Mouse (Mus musculus) common myeloid progenitor, adult 5-6 weeks (primary cell): ENCODE results near the gene Nps. TPM values are rescaled to one million over a fixed set of nuclear protein-coding genes. Genes with fewer than 3 reads are reported as not detected.
"Not testable (repeated sequence)": the region's sequence is repeated elsewhere in the genome, so short reads cannot be mapped to it uniquely, and the experiment has no call there.

Experiments used
- ATAC-seq: replicated peaks from 2 replicates; pipeline ENCODE4 v1.8.0; 2016; ENCODE audit warnings: low read depth, mild to moderate bottlenecking, moderate TSS enrichment, inconsistent platforms; ENCODE audit not compliant: poor library complexity, severe bottlenecking
- total RNA-seq: library from RNA; stranded (forward); fragments of 200-1000, 187-1606 nt; gene quantifications from 2 replicates; pipeline ENCODE4 v1.2.3, GENCODE M21; 2017

Nps gene
- not detected in 2 replicates for total RNA-seq

DNA sequence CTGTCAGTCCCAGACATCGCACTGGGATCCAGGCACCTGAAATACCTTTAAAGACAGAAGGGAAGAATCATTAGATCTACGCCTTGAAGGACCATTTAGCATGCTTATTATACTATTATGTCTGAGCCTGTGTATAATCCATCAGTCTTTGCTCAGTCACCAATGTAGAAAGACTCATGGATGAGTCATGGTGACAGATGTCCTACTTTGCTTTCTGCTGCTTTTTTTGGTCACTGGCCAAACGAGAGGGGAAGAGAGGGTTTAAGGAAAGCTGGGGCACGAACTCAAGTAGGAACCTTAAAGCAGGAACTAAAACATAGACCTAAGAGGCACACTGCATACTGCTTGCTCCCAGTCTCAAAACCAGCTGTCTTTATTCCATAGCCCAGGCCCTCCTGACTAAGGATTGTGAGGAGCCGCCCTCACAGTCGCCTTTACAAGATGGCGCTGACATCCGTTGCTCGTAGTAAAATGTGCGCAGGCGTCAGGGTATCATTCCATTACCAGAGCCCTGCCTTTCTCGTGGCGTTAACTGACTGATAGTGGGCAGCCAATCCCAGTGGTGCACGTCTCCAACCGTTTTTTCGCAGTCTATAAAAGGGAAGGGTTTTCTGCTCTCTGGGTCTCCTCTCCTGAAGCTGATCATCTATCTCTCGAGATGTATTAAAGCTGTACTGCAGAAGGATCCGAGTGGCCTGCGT lies at the start of gene Nps:
Gene Nps (plus strand): TSS at position 651 of the 701 bp plus-strand sequence.
- ATAC-seq, result not testable (repeated sequence)

DNA sequence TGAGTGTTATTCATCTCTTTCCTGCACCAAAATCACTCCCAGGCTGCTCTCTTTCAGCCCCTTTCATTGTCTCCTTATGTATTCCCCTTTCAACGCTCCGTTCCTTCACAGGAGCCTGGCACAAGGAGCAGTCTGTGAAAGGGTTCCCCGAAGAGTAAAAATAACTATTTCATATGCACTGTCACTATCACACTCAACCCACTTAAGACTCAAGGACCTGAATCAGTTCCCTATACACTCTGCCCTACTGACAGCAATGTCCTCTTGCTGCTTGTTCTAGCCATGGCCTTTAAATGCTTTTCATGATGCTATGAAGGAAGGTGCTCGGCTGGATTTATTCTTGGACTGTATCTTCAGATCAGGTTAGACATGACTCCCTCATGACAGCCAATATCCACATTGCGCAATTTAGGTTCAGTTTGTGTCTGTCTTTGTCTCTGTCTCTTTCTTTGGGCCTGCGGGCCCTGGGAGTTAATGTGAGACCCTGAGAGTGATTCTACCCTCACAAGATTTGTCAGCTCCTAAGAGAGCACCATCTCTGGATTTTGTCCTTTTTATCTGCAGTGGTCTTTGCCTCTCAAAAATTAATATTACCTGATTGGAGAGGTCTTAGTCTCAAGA lies 49.4 kb upstream of the Nps start:
- no peak for ATAC-seq

DNA sequence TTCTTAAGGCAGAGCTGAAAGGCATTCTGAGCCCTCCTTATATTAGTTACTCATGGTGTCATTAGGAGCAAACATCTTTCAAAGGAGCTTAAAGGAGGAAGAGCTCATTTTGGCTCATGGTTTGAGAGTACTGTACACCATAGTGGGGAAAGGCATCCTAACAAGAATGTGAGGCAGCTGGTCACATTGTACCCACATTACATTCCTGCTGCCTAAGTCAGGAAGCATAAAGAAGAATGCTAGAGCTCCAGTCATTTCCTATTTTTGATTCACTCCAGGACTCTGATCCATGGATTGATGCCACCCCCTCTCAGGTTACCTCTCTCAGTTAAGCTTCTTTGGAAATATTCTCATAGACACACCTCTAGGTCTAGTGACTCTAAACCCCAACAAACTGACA lies 48.2 kb upstream of the Nps start:
- no peak for ATAC-seq

DNA sequence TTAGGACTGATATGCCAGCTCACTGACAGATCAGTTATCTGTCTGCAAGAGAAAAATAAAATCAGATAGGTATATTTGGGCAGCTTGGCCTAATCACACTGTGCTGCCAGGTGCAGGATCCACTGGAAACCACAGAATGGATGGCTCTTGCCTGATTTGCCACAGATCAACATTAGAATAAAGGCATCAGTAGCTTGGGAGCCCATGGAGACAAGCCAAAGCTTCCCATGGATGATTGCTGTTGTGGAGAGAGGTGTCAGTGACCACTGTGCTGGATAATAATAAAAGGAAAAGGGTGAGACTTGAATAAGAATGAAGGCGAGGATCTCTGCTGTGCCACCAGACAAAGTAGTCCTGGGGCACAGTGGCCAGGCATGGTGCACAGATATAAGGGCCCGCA lies 47.7 kb upstream of the Nps start:
- ATAC-seq, result no peak

DNA sequence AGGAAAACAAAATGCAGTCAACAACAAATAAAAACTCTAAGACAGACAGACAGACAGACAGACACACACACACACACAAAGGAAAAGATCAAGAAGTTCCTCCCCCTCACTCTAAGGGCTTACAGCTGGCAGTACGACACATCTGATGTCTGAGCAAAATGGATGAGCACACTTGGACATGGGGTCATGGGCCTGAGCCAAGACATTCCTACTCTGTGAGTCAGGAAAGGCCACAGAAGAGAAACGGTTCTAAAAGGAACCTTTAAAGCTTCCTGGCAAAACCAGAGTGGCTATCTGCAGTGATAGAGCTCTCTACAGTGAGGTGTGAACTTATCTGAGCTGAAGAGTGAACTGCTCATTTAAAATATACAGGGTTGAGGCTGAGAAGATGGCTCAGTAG lies 46.0 kb upstream of the Nps start:
- no peak for ATAC-seq

DNA sequence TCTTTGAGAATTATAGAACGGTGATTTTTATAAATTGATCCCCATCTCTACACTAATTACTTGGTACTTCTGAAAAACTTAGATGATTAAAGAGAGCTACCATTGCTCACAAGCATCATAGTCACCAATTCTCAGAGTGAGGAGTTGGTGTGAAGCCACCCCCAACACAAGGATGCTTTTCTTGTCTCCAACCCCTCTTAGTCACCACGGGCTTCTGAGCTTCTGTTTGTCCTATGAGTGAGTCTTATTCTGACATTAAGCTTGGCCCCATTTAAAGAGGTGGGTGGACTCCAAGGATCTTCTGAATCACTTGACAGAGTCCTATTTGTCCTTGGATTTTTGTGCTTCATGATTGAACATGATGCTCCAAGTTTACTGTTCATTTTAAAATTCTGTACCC lies 37.0 kb upstream of the Nps start:
- no peak for ATAC-seq

DNA sequence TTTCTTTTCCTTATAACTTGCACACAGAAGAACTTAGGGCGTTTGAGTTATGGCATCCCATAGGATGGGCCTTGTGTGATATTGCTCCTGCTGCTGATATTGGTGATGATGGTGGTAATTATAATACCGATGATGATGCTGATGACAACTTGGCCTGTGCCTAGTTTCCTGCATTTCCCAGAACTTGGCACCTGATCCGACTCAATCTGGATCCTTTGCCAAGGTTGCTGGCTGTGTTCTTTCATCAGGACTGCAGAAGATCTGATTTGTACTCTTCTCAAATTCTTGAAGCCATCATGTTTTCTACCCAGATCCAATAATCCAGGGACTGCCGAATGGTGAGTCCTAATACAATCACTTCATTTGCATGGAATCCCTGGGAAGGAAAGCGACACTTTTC lies 32.5 kb upstream of the Nps start:
- ATAC-seq, result no peak

DNA sequence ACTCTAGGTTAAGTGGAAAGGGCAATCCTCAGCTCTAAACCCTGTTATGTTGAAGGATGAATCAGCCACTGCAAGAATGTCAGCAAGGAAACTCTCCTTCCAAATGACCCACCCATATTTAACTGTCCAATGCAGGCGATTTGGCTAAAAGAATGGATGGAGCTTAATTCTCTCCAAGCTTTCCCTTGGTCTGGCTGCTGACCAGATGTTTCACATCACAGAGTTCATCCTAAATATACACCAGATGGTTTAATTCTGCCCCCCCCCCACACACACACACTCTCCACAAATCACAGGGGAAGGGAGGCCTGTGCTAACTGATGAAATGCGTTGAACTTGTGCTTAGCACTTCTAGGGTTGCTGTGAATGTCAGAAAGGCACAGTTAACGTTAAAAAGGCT lies 21.4 kb upstream of the Nps start:
- ATAC-seq, result no peak

DNA sequence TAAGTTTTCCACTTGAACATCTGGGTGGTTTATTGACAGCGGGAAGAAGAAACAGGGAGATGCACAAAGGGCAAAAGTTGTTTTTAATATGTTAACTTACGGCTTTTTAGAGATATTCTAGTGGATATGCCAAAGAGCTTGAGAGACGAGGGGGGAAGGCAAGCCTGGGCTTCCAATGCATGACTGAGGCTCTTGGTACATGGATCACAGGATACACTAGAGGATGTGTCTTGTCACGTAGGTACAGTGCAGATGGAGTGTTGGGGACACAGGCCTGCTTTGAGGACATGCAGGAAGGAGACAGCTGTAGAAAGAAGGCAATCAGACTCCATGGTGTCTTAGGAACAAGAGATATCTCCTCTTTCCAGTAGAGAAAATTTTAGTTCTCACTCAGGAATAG lies 19.1 kb upstream of the Nps start:
- no peak for ATAC-seq

DNA sequence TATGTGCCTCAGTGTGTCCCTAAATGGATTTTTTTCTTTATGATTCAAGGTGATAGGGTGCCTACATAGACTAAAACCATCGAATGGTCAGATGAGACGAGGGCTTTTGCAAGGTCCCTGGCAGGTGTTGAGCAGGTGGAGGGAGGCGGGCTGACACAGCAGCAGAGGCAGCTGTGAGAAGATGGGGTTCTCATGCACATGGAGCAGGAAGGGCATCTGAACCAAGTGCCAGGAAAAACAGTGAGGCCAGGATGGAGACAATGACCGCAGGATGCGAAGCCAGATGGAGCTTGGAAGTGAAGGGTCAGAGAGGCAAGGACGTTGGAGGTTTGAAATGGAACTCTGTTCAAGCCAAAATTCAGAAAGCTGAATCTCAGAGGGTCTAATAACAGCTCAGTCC lies 18.5 kb upstream of the Nps start:
- ATAC-seq, result no peak

DNA sequence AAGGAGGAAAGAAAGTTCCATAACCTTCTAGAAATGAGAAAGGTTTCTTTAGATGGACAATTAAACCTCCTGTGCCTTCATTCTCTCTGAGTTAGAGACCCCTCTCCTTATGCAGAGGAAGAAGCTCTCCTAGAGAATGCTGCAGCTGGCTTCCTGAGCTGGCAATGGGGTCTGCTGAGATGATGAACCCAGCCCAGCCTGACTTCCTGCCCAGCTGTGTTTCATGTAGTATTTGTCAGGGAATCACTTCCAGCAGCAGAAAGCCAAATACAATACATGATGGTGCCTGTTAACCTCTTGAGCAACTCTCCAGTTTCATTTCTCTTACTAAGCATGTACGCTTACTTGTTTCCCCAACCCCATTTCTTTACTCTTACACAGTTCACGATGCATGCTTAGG lies 17.9 kb upstream of the Nps start:
- no peak for ATAC-seq

DNA sequence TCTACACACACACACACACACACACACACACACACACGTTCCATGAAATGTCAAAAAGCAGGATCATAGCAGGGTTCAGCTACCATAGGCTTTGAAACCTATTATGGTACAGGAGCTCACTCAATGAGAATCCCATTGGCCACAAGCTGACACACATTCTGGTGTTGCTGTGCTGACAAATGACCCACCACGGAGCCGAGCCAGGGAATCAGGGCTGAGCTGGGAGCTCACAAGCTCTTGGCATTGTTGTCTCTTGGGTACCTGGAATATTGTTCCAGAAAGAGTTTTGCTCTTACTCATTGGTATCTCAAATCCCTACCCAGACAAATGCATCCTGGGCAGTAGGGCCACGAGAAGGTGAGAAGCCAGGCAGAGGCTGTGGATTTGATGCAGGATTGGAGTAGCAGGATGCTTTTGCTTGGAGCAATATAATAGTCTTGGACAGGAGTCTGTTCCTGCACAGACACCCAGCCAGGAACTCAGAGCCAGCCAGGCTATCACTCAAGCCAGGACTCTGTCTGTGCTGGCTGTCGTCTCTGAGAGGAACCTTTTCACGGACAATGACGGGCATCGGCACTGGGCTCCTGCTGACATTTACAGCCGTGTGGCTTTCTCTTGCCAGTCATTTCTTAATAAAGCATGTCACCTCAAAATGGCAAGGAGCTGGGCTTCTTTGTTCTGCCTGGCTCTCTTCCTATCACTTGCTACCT lies 14.2 kb upstream of the Nps start:
- no peak for ATAC-seq

DNA sequence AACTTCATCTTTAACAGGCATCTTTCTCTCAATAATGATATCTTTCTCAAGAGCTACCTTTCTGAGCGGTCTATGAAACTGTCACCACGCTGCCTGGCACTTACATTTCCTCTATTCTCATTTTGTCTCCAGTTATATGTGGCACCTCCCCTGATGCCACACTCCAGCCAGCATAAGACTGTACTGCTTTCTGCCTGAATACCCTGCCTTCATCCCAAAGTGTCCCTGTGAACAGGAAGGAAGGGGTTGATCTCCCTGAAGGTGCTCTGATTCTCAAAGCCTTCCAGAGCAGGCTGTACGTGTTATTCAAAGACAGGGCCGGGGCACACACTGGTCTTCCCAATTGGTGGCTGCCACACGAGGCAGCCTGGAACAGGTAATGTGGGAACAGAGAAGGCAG lies 12.1 kb upstream of the Nps start:
- ATAC-seq, result no peak

DNA sequence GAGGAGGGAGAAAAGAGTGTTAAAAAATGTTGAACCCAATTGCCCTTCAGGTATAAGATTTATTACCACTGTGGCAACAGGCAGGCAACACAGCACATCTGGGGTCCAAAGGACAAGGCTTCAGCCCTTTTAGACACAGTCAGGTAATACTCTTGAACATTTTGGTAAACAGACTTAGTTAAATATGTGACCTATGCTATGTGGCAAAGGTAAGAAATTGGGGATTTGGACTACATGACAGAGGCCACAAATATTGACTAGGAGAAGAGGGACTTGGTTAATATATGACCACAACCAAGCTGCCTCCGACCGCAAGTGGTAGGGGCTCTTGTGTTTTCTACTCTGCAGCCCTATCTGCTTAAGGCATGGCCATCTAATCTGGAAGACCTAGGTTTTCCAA lies 5.3 kb upstream of the Nps start:
- ATAC-seq, result no peak

DNA sequence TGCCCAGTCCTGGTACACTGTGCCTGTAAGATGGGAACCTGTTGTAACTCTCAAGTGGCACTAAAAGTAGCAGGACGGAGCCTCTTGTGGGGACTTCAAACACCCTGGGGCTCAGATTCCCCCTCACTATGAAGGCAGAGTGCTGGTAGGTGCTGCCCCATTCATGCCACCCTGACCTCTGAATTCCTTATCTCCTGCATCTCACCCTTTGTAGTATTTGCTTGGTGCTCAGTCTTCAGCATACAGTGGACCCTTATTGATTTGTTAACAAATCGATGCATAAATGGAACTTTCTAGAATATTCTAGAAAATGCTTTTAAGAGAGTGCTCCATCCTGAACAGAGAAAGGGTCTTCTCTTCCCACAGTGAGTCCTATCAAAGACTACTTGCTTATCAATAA lies 4.1 kb upstream of the Nps start:
- no peak for ATAC-seq

DNA sequence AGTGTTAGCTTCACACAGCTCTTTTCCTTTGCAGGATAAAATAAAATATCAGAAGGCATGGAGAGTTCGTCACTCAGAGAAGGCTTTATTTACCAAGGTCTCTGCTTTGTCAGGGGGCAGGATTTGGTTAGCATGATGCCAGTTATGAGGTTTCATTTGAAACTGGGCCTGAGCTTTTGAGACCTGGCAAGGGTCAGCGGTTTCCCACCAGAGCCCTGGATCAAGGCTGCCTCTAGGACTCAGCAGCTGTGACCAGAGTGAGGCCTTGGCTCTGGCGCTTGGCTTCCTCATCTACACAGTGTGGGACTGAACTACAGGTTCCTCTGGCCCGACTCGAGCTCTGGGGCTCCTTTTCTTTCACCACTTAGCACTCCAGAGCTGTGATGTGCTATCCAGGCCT lies 12.5 kb downstream of the Nps start:
- no peak for ATAC-seq

DNA sequence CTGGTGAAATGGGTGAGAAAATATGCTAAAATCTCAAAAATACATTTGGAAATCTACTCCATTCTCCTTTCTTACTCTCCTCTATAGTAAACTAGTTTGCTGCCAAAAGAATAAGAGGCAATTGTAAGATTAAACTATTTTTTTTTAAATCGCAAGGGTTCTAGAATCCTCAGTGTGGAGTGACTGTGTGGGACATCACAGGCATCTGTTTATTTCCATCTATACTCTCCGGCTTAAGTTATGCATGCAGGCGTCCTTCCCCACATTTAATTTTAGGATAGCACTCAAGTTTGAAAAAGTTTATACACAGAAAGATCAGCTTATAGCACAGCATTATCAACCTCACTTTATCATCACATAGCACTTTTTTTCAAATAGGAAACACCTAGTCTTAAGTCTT lies 24.7 kb downstream of the Nps start:
- no peak for ATAC-seq

DNA sequence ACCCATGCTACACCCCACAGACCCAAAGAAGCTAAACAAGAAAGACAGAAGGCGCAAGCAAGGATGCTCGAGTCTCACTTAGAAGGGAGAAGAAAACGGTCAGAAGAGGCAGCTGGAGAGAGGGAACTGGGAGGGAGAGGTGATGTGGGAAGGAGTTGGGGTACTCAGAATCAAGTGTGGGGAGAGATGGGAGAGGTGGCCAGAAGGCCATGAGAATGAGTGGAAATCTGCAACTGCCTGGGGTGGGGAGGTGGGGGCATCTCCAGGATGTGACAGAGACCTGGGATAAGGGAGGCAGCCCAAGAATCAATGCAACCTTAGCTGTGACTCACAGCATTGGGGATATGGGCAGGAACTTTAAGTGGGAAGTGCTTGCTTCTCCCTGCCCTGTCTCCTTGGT lies 31.5 kb downstream of the Nps start:
- ATAC-seq, result no peak

DNA sequence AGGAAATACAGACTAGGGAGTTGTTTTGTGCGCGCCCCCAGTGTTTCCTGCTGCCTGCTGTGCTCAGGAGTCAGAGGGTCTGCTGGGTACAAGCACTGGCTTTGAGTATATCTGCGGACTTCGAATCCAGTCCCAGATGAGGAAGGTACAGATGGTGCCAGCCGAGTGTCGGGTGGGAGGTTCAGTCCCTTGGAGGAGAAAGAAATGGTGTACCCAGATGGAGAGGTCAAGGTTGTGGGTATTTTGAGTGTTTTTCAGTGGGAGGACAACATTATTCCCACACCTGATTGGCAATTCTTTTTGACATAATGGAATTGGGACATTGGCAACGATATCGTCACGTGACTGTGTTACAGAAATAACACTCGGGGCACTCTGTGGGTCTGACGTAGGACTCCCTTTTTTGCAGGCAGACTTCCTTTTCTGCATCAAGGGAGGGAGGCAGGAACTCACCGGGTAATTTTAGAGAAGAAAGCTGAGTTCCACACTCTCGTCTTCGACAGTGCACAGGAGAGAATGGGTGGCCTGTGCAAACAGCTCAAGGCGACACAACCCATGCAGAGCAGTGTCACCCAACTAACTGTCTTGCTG lies 33.2 kb downstream of the Nps start:
- ATAC-seq, result peak; percentile 33

DNA sequence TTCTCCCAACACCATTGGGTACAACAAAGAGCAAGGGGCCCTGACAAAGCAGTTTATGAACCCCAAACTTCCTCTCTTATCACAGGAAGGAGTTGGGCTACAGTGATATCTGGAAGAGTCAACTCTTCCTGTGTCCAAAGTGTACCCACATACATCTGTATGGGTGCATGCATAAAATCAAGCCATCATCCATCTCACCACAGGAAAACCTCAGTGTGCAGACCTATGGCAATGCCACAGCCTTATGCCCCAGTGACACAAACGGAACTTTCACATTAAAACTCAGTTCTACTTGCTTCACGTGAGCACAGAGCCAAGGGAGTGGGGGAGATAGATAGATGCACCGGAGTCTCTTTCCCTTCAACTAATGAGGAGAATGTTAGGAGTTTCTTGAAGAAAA lies 36.0 kb downstream of the Nps start:
- peak; percentile 89 for ATAC-seq

DNA sequence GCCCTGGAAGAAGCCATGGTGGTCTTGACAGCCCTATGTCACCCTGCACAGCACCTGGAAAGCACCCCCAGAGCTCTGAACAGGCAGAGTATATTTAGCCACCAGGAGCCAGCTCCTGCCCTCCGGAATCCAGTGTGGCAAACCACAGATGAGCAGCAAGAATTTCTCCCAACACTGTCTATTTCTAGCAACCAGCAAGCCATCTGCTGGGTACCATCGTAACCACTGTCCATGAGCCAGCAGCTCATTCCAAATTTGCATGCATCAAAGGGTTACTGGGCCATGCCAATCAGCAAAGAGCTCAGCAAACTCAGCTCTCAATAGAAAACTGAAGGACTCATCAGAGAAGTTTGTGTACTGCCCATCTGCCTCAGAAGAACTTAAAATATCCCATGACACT lies 46.0 kb downstream of the Nps start:
- ATAC-seq, result no peak
